In genomic region chr1:107582900-107583299, GRCm38 (mm10) we compare ENCODE assay signal across 27 mouse cellular contexts. TPM values are rescaled to one million over a fixed set of nuclear protein-coding genes. Genes with fewer than 3 reads are reported as not detected.
A peak's percentile ranks its signal among the peaks of the same experiment; 100 is the strongest.
DNase-seq lines count a peak whose midpoint lies in the region; ATAC-seq and TF ChIP-seq lines count a peak whose summit lies in the region.
"Had no signal": no experiment of that assay in that cellular context is flagged by ENCODE, and none has a peak within 500 bp of the region (broad histone marks: within the 10 kb centered on the region; RNA-seq: fewer than 3 reads in every experiment).

No protein-coding gene starts in this region.

- H3K79me2 ChIP-seq in MEL (ENCODE audit: control insufficient read depth, insufficient read depth, low read length, poor library complexity): no peaks in the 10 kb centered on the region

- no peak overlapping the region for H3K4me3 ChIP-seq in MEL (ENCODE audit: control insufficient read depth in 1 of 2, insufficient read depth in 1 of 2, low read depth in 2 of 2, low read length in 2 of 2)
- H3K4me3 ChIP-seq: forebrain, embryonic 13.5 days; heart, embryonic 12.5 days; midbrain, embryonic 15.5 days; myocyte; neural tube, embryonic 13.5 days had no signal

- no peak for TF ChIP-seq POLR2A in MEL (IDR thresholded peaks at IDR 0.05; ENCODE audit: control insufficient read depth in 1 of 2, insufficient read depth in 1 of 2, low read depth in 1 of 2, low read length in 2 of 2, poor library complexity in 1 of 2)

- no peaks in the 10 kb centered on the region for H3K36me3 ChIP-seq in MEL (ENCODE audit: control insufficient read depth in 1 of 2, insufficient read depth in 2 of 2, low read length in 2 of 2)
- H3K36me3 ChIP-seq: heart, embryonic 12.5 days; midbrain, embryonic 15.5 days; neural tube, embryonic 13.5 days had no signal

- H3K4me1 ChIP-seq in MEL (ENCODE audit: control insufficient read depth in 1 of 2, insufficient read depth in 2 of 2, low read length in 2 of 2): no peaks in the 10 kb centered on the region
- H3K4me1 ChIP-seq: forebrain, embryonic 13.5 days; heart, embryonic 12.5 days; midbrain, embryonic 15.5 days; neural tube, embryonic 13.5 days had no signal

- H3K9ac ChIP-seq in MEL (ENCODE audit: control insufficient read depth, low read depth, low read length, poor library complexity, severe bottlenecking): no peak overlapping the region
- H3K9ac ChIP-seq: forebrain, embryonic 13.5 days; heart, embryonic 12.5 days; hindbrain, embryonic 14.5 days; midbrain, embryonic 15.5 days; neural tube, embryonic 13.5 days had no signal

- TF ChIP-seq CTCF in MEL (IDR thresholded peaks at IDR 0.05 in 2 of 3, conservative IDR thresholded peaks at IDR 0.05 in 1 of 3; ENCODE audit: control insufficient read depth in 1 of 3, insufficient read depth in 1 of 3, low read depth in 2 of 3, low read length in 3 of 3, poor library complexity in 1 of 3, severe bottlenecking in 1 of 3): no peak

- peak; percentile 58 to 70; a peak in 3 of 4 replicates for ATAC-seq in hematopoietic stem cell, adult 5-6 weeks (replicated peaks in 1 of 2; ENCODE audit: insufficient read depth in 1 of 2, low FRiP score in 2 of 2, low TSS enrichment in 1 of 2, low read depth in 1 of 2, poor library complexity in 2 of 2, severe bottlenecking in 2 of 2)
- ATAC-seq: forebrain, embryonic 13.5 days; inflammation-experienced regulatory T-cells, adult 6 months; midbrain, embryonic 15.5 days; Patski had no signal

- H3K9me3 ChIP-seq in MEL (replicated peaks; ENCODE audit: insufficient read depth, low read length): no peaks in the 10 kb centered on the region
- H3K9me3 ChIP-seq: forebrain, embryonic 13.5 days; heart, embryonic 12.5 days; midbrain, embryonic 15.5 days; neural tube, embryonic 13.5 days had no signal

- peak; percentile 49 for DNase-seq in 416B (ENCODE audit: low read depth)
- no peak for DNase-seq in MEL (ENCODE audit: low read depth, low spot score)
- peak; percentile 9 for DNase-seq in skeletal muscle tissue, adult 2 months (ENCODE audit: low read depth, low spot score)
- DNase-seq in cerebellum, adult 11-12 months: no peak
- DNase-seq in retina, embryonic 14.5 days (ENCODE audit: low spot score): no peak
- no peak for DNase-seq in kidney, postnatal 10 days
- DNase-seq: adrenal gland, postnatal 36 days; cerebellum, adult 18-20 months; cerebellum, postnatal 36 days; gastrocnemius, postnatal 10 days; heart, adult 18-20 months; heart, postnatal 10 days; kidney, adult 2 months; lung, adult 18-20 months; lung, postnatal 10 days; thymus, postnatal 14 days had no signal

- peaks cover 0 to 2% of the 10 kb centered on the region in 2 experiments; a peak in 1 of 4 replicates for H3K27me3 ChIP-seq in MEL (ENCODE audit: control insufficient read depth in 1 of 2, insufficient read depth in 2 of 2, low read length in 2 of 2)
- H3K27me3 ChIP-seq: forebrain, embryonic 13.5 days; heart, embryonic 12.5 days; midbrain, embryonic 15.5 days; neural tube, embryonic 13.5 days; Patski had no signal

- no peak overlapping the region for H3K27ac ChIP-seq in MEL (ENCODE audit: control insufficient read depth, low read depth, low read length)
- H3K27ac ChIP-seq: forebrain, embryonic 13.5 days; hindbrain, embryonic 14.5 days; kidney, postnatal 0 days; midbrain, embryonic 15.5 days; neural tube, embryonic 13.5 days had no signal

- no peak for TF ChIP-seq RAD21 in MEL (IDR thresholded peaks at IDR 0.05; ENCODE audit: low read depth, low read length)

- TF ChIP-seq EP300 in MEL (IDR thresholded peaks at IDR 0.05; ENCODE audit: low read depth in 1 of 2, low read length in 2 of 2): no peak

TF ChIP-seq in MEL, 35 proteins besides CTCF, POLR2A, EP300 and RAD21:
- TF ChIP-seq MAX (IDR thresholded peaks at IDR 0.05; ENCODE audit: low read length) (no peak), ZMIZ1 (IDR thresholded peaks at IDR 0.05; ENCODE audit: low read depth, low read length) (no peak), JUND (IDR thresholded peaks at IDR 0.05; ENCODE audit: low read depth, low read length) (no peak), ETS1 (IDR thresholded peaks at IDR 0.05; ENCODE audit: low read depth, low read length) (peak; percentile 43; the same call in 1 of the 2 replicates)

RNA-seq across cellular contexts. Expression of gene Serpinb8, which starts 6.9 kb away (rescaled TPM):
- total RNA-seq in MEL (2012; rRNA removed): not detected in 2 replicates
- not detected for polyA plus RNA-seq in MEL (2012; ENCODE audit: insufficient read depth in 1 of 2, insufficient read length in 2 of 2, low read depth in 1 of 2, low replicate concordance in 2 of 2, missing spikeins in 1 of 2)
- 2.2 and 4.4 TPM in 2 replicates for total RNA-seq in hematopoietic stem cell, adult 5-6 weeks (2017)
- total RNA-seq: megakaryocyte-erythroid progenitor cell, adult 5-6 weeks had no signal

Comparison
In these comparisons a context has a peak if more than half of its experiments do, and no peak if none do; other contexts are left out.
1. DNase-seq: peak in 416B (single experiment) and skeletal muscle tissue, adult 2 months (single experiment); none in MEL (single experiment), cerebellum, adult 11-12 months (single experiment), retina, embryonic 14.5 days (single experiment) and kidney, postnatal 10 days (single experiment).